Mouse (Mus musculus): ENCODE measurements around the gene Dcp1a. TPM values are rescaled to one million over a fixed set of nuclear protein-coding genes. Genes with fewer than 3 reads are reported as not detected.
"Not testable (repeated sequence)": the region's sequence is repeated elsewhere in the genome, so short reads cannot be mapped to it uniquely, and the experiment has no call there.

Gene Dcp1a
- polyA plus RNA-seq, 1 experiment from 2014 or later = 19.3 TPM

DNA sequence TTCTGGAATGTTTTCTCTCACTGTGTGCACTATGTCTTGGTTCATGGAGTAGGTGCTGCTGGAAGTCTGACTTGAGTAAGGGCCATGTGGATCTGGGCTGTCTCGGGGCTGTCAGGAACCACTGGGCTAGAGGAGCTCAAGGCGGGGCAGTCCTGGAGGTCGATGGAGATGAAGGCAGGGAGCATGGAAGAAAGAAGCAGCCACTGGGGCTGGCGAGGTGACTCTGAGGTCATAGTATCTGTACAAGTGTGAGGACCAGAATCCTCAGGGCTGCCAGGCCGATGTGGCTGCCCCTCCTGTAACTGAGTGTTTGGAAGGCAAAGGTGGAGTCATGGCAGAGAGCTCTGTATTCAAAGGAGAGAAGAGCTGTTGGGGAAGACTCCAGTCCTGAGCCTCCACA lies 49.6 kb downstream of the Dcp1a start:
- no peaks in the 10 kb centered on the region for H3K27me3 ChIP-seq
- ATAC-seq (ENCODE audit: low FRiP score) = no peak
- peaks cover 11% of the 10 kb centered on the region; the same call in 1 of the 2 replicates for H3K4me1 ChIP-seq (replicated peaks)
- H3K27ac ChIP-seq = no peak overlapping the region
- peaks cover 45% of the 10 kb centered on the region for H3K36me3 ChIP-seq
- H3K9ac ChIP-seq = no peak overlapping the region
- no peak overlapping the region for H3K4me2 ChIP-seq
- H3K4me3 ChIP-seq = no peak overlapping the region
- H3K9me3 ChIP-seq = no peaks in the 10 kb centered on the region
- 98% methylated on average over 5 of the region's 5 CpGs for WGBS

DNA sequence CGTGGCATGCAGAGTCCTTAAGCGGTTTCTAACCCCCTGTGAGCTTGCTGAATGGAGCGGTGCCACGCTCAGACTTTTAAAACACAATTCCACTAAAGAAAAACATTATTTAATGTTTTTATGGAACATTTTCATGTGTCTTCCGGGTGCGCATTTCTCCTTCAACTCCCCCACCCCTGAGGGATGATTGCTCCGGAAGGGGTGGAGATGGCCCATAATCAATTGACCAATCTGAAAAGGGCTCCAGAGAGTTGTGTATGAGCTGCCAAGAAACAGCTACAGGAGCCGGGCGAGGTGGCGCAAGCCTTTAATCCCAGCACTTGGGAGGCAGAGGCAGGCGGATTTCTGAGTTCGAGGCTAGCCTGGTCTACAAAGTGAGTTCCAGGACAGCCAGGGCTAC lies 50.1 kb downstream of the Dcp1a start:
- H3K4me2 ChIP-seq = no peak overlapping the region
- 93% methylated on average over 12 of the region's 12 CpGs for WGBS
- no peaks in the 10 kb centered on the region for H3K9me3 ChIP-seq
- H3K4me1 ChIP-seq (replicated peaks) = peaks cover 11% of the 10 kb centered on the region; the same call in 1 of the 2 replicates
- H3K27me3 ChIP-seq = no peaks in the 10 kb centered on the region
- H3K9ac ChIP-seq = no peak overlapping the region
- no peak for ATAC-seq (ENCODE audit: low FRiP score)
- no peak overlapping the region for H3K4me3 ChIP-seq
- peaks cover 41% of the 10 kb centered on the region for H3K36me3 ChIP-seq
- H3K27ac ChIP-seq = no peak overlapping the region

DNA sequence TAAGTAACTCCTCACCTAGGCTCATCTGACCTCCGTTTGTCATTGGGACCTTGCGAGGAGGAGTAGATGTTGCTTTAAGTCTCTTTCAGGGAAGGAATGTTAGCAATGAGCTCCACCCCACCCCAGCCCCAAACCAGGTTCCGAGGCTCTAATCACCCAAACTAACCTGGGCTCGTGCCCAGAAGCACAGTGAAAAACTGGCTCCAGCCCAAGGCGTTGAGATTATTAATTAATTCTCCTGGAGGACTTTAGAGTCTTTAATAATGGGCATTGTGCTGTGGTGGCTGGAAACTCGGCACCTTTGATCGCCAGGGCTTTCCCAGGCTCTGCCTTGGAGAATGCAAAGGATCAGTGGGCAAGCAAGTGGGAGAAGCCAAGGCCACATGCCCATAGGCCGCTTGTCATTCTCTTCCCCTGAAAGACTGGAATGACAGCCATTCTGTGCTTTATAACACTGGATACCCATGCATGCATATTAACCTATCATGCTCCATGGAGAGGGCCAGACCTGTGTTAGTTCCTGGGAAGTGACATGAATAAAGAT lies 51.5 kb downstream of the Dcp1a start:
- no peak; the same call in 1 of the 2 replicates for ATAC-seq (ENCODE audit: low FRiP score)
- H3K27ac ChIP-seq = no peak overlapping the region
- H3K9ac ChIP-seq = no peak overlapping the region
- H3K4me1 ChIP-seq (replicated peaks) = peaks cover 11% of the 10 kb centered on the region; the same call in 1 of the 2 replicates
- H3K4me2 ChIP-seq = no peak overlapping the region
- no peaks in the 10 kb centered on the region for H3K9me3 ChIP-seq
- peaks cover 28% of the 10 kb centered on the region for H3K36me3 ChIP-seq
- H3K27me3 ChIP-seq = no peaks in the 10 kb centered on the region
- H3K4me3 ChIP-seq = no peak overlapping the region
- 61% methylated on average over 8 of the region's 8 CpGs for WGBS

DNA sequence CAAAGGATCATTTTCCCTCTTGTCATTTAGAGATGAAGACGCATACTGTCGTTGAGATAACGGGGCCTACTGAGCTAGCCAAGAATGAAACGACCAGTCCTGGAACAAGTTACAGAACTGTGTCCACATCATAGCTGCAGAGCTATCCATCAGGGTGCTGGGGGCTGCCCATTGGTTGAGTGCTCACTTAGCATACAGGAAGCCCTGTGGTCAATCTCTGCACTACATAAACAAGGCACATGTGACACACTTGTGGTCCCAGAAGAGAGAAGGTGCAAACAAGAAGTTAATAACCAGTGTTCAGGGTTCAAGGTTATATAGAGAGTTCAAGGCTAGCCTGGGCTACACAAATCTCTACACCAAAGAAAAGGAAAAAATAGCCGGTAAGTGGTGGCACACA lies 52.1 kb downstream of the Dcp1a start:
- Histone ChIP-seq H3K36me3 (peaks cover 23% of the 10 kb centered on the region), H3K4me1 (replicated peaks) (peaks cover 11% of the 10 kb centered on the region; the same call in 1 of the 2 replicates), H3K4me3 (no peak overlapping the region), H3K27ac (no peak overlapping the region), H3K9ac (no peak overlapping the region), H3K27me3 (no peaks in the 10 kb centered on the region), H3K4me2 (no peak overlapping the region), H3K9me3 (no peaks in the 10 kb centered on the region)
- 79% methylated on average over 5 of the region's 5 CpGs for WGBS
- ATAC-seq (ENCODE audit: low FRiP score) = no peak

DNA sequence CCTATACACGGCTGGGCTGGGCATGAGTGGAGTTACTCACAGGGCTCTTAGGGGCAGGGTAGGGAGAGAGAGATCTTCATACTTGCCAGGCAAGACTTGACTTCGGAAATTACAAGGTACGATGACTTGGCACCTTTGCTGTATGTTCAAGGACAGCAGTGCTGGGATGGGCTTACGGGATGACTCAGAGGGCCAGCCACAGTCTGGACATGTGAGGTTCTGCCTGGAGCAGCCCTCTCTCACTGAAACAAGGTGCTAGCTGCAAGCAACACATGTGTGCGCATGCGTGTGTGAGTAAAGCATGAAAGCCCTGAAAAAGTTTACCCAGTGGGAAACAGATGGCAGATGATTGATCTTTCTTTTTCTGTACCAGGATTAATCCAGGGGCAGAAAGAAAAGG lies 52.6 kb downstream of the Dcp1a start:
- 94% methylated on average over 6 of the region's 6 CpGs for WGBS
- Histone ChIP-seq H3K9ac (no peak overlapping the region), H3K27ac (no peak overlapping the region), H3K4me1 (replicated peaks) (peaks cover 11% of the 10 kb centered on the region; the same call in 1 of the 2 replicates), H3K4me2 (no peak overlapping the region), H3K36me3 (peaks cover 20% of the 10 kb centered on the region), H3K9me3 (no peaks in the 10 kb centered on the region), H3K27me3 (no peaks in the 10 kb centered on the region), H3K4me3 (no peak overlapping the region)
- ATAC-seq (ENCODE audit: low FRiP score) = no peak

DNA sequence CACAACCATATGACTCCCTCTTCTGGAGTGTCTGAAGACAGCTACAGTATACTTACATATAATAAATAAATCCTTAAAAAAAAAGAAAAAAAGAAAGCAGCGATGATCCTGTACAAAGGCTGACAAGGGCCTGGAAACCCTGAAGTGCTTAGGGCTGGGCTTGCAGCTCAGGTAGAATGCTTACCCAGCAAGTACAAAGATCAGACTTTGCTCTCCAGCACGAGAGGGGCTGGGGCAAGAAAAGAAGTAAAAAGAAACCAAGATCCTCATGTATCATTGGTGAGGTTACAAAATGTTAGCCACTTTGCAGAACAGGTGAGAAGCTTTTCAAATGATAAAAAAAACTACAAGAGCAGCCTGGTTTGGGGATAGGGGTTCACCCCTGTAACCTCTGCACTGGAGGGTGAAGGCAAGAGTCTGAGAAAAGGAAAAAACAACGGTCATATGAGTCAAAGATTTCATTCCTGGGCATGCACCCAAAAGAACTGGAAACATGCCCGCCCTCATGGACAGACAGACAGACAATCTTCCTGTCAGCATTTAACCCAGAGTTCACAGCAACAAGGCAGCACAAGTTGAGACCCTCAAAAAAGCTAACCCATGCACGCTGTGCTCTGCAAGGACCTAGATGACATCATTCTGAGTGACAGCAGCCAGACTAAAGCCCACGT lies 54.6 kb downstream of the Dcp1a start:
- H3K36me3 ChIP-seq = peaks cover 6% of the 10 kb centered on the region
- 86% methylated on average over 6 of the region's 6 CpGs for WGBS
- no peak for ATAC-seq (ENCODE audit: low FRiP score)
- H3K9ac ChIP-seq = no peak overlapping the region
- no peak overlapping the region for H3K4me3 ChIP-seq
- H3K4me1 ChIP-seq (replicated peaks) = peaks cover 11% of the 10 kb centered on the region; the same call in 1 of the 2 replicates
- H3K27ac ChIP-seq = no peak overlapping the region
- no peak overlapping the region for H3K4me2 ChIP-seq
- H3K9me3 ChIP-seq = no peaks in the 10 kb centered on the region
- no peaks in the 10 kb centered on the region for H3K27me3 ChIP-seq

DNA sequence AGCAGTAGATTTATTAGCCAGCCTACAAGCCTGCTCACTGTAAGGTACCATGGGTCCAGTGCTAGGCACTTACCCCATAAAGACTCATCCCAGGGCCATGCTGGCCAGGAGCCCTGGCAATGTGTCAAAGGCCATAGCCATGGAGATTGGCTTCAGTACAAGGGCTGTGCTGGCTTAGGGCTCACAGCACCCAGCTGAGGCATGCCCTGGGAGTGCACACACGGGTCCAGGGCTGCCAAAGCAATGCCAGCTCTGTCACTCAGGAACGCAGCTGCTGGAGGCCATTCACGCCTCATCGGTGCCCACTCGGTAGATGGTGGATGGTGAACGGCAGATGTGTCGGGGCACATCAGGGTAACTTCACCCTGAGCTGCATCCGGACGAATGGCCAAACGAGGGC lies 62.2 kb downstream of the Dcp1a start:
- 0 out of 2 replicates have a peak overlapping the region, but pooled peaks have one; percentile 35 for H3K27ac ChIP-seq
- peak; percentile 66; the same call in 1 of the 2 replicates for ATAC-seq (ENCODE audit: low FRiP score)
- H3K4me2 ChIP-seq = no peak overlapping the region
- peak overlapping the region; percentile 46; the same call in 1 of the 2 replicates for H3K9ac ChIP-seq
- no peaks in the 10 kb centered on the region for H3K9me3 ChIP-seq
- H3K36me3 ChIP-seq = no peaks in the 10 kb centered on the region
- peaks cover 5% of the 10 kb centered on the region for H3K4me1 ChIP-seq (replicated peaks)
- H3K27me3 ChIP-seq = no peaks in the 10 kb centered on the region
- 66% methylated on average over 10 of the region's 10 CpGs for WGBS
- no peak overlapping the region for H3K4me3 ChIP-seq

DNA sequence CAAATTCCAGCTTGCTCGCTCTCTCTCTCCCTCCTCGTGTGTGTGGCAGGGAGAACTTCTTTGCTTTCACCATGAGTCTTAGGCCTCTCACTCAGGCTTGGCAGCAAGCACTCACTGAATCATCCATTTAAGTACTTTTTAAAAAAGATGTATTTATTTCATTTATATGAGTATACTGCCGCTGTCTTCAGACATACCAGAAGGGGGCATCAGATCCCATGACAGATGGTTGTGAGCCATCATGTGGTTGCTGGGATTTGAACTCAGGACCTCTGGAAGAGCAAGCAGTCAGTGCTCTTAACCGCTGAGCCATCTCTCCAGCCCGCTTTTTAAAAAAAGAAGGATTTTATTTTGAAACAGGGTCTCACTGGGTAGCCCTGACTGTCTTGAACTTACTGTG lies 64.0 kb downstream of the Dcp1a start:
- H3K4me1 ChIP-seq (replicated peaks) = peaks cover 11% of the 10 kb centered on the region
- not testable (repeated sequence) for H3K9ac ChIP-seq; H3K4me3 ChIP-seq; ATAC-seq (ENCODE audit: low FRiP score); H3K36me3 ChIP-seq; H3K27ac ChIP-seq; H3K4me2 ChIP-seq; H3K9me3 ChIP-seq; H3K27me3 ChIP-seq
- 91% methylated on average over 5 of the region's 5 CpGs for WGBS

DNA sequence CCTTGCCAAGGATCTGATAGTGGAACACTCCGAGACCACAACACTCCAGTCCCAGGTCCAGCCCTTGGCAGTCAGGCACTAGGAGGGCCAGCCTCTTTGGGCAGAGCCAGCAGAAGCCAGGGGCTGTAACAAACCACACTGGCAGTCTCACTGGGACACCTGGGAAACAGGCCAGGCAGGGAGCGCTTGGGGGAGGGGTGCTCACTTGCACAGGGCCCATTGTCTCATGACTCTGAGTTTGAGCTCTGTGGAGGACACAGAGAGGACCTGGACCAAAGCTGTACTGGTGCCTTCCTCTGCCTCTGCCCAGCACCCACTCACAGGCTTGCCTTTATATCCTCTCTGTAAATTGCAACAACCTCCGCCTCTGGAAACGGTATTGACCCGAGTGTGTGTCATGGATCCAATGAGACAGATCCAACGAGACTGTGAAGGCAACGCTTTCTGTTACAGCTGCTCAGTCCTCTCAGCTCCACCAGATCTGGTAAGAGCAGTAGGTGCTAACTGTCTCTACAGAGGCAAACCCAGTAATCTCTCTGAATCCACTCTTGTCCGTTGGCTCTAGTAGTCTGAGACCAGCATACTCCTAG lies 68.9 kb downstream of the Dcp1a start, which contains the start of gene Tkt:
Tkt (plus strand) TSS at position 229 of the 590 bp plus-strand sequence.
- WGBS = 27% methylated on average over 8 of the region's 8 CpGs
- peak; percentile 38 for ATAC-seq (ENCODE audit: low FRiP score)

DNA sequence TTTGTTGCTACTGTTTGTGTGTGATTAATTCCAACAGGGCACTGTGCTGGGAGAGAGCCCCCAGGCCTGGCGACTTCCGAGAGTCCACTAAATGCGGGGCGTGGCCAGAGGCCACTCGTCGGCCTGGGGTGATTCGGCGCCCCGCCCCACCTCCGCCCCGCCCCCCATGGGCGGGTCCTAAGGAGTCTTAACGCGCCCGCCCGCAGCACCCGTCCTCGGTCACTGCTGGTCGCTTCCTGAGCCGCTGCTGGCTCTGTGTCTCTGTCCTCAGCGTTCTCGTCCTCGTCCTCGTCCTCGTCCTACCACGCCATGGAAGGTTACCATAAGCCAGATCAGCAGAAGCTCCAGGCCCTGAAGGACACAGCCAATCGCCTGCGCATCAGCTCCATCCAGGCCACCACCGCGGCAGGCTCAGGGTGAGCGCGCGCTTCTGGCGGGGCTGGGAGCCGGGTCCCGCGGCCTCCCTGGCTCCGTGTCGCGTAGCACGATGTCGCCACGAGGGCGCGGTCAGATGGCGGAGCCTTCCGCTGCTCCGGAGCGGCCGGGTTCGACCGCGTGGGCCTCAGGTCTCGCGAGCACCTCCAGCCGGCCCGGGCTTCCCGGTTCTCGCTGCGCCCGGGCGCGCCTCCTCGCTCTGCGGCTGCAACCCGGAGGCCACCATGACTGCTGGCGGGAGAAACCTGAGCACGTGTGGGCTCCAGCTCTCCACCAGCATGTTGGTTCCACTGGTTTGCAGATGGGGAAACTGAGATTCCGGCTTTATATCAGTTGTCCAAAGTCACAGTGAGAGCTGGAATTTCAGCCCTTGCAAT lies 69.8 kb downstream of the Dcp1a start:
- under 1% methylated on average over 68 of the region's 69 CpGs for WGBS
- peaks cover 40% of the 10 kb centered on the region for H3K4me1 ChIP-seq (replicated peaks)
- no peaks in the 10 kb centered on the region for H3K36me3 ChIP-seq
- peak overlapping the region; percentile 92 for H3K9ac ChIP-seq
- H3K27ac ChIP-seq = peak overlapping the region; percentile 94
- H3K9me3 ChIP-seq = no peaks in the 10 kb centered on the region
- peak overlapping the region; percentile 94 for H3K4me2 ChIP-seq
- ATAC-seq (ENCODE audit: low FRiP score) = peak; percentile 95
- H3K27me3 ChIP-seq = no peaks in the 10 kb centered on the region
- peak overlapping the region; percentile 83 for H3K4me3 ChIP-seq

More for the DNA sequence above, 68.9 kb downstream of the Dcp1a start, which contains the start of gene Tkt:
- H3K9ac ChIP-seq = peak within 1 kb of the TSS; percentile 92
- peak within 1 kb of the TSS; percentile 83 for H3K4me3 ChIP-seq
- no peaks in the 10 kb centered on the region for H3K9me3 ChIP-seq
- peak within 1 kb of the TSS; percentile 94 for H3K27ac ChIP-seq
- H3K27me3 ChIP-seq = no peaks in the 10 kb centered on the region
- H3K4me2 ChIP-seq = peak within 1 kb of the TSS; percentile 94
- H3K36me3 ChIP-seq = no peaks in the 10 kb centered on the region
- H3K4me1 ChIP-seq (replicated peaks) = peaks cover 36% of the 10 kb centered on the region

DNA sequence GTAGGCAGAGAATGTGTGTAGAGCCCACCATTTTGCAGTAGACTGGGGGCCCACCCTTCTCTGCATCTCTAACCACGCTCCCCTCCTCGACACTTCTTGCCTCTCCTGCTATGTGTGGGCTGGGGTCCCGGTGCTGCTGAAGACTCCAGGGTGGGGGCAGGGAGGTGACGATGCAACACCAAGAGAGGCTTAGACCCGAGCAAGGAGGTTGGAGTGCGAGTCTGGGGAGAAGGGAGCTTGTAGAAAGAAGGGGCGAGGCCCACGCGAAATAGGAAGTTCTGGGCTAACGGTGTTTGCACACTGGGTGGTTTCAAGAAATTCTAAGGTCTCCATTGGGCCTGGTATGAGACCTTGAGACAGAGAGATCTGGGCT lies 70.4 kb downstream of the Dcp1a start:
- 1% methylated on average over 10 of the region's 10 CpGs for whole genome bisulfite sequencing
- Histone ChIP-seq H3K27ac (peak overlapping the region; percentile 94), H3K36me3 (no peaks in the 10 kb centered on the region), H3K4me1 (replicated peaks) (peaks cover 43% of the 10 kb centered on the region), H3K9ac (peak overlapping the region; percentile 92), H3K4me2 (peak overlapping the region; percentile 94), H3K4me3 (peak overlapping the region; percentile 83), H3K9me3 (no peaks in the 10 kb centered on the region), H3K27me3 (no peaks in the 10 kb centered on the region)
- peak; percentile 16 for ATAC-seq (ENCODE audit: low FRiP score)
